Mouse (Mus musculus) neutrophil, adult 83 days (primary cell): ENCODE measurements around the gene Birc7. TPM values are rescaled to one million over a fixed set of nuclear protein-coding genes. Genes with fewer than 3 reads are reported as not detected.

Experiments
- total RNA-seq, 2 experiments: library from RNA; stranded (reverse); gene quantifications; one replicate each; pipeline ENCODE4 v1.2.4; 2023

The Birc7 gene
- not detected for total RNA-seq

GRCm38 (mm10) chr2:180928723-180929122 is at the start of gene Birc7:
TSS of gene Birc7 (plus strand) at chr2:180929023.

GRCm38 (mm10) chr2:180920810-180921400 is 7.9 kb upstream of the Birc7 start, which contains the start of gene Ythdf1:
TSS of gene Ythdf1 (minus strand) at chr2:180920949.

GRCm38 (mm10) chr2:180954061-180955047 is 25.5 kb downstream of the Birc7 start, which contains the start of gene Nkain4:
TSS of gene Nkain4 (minus strand) at chr2:180954699.

GRCm38 (mm10) chr2:180967010-180967763 is 38.4 kb downstream of the Birc7 start, which contains the start of gene Arfgap1:
TSS of gene Arfgap1 (plus strand) at chr2:180967225.

Other genes starting within 250 kb of the Birc7 start
- gene Dido1, start 219.0 kb upstream of the Birc7 start, total RNA-seq = 10 to 100 TPM; 48.5 to 51.5 TPM
- gene Gid8, start 218.9 kb upstream of the Birc7 start, total RNA-seq = 10 to 100 TPM; 56.0 to 64.6 TPM
- 10 to 100 TPM; 20.8 to 23.0 TPM for gene Slc17a9, start 203.8 kb upstream of the Birc7 start, total RNA-seq
- not detected for gene Bhlhe23, start 152.1 kb upstream of the Birc7 start, total RNA-seq
- 10 to 100 TPM; 43.5 to 48.3 TPM for gene Ythdf1, start 8.1 kb upstream of the Birc7 start, total RNA-seq
- not detected for gene Nkain4, start 25.7 kb downstream of the Birc7 start, total RNA-seq
- gene Arfgap1, start 38.2 kb downstream of the Birc7 start, total RNA-seq = 10 to 100 TPM; 43.4 to 45.8 TPM
- 1 to 10 TPM; 1.3 to 2.0 TPM for gene Col20a1, start 57.5 kb downstream of the Birc7 start, total RNA-seq
- gene Chrna4, start 114.5 kb downstream of the Birc7 start, total RNA-seq = not detected
- gene Kcnq2, start 206.3 kb downstream of the Birc7 start, total RNA-seq = under 1 TPM in 1 of 2 experiments, not detected in 1; 0.20 TPM
- not detected for gene Eef1a2, start 228.0 kb downstream of the Birc7 start, total RNA-seq